Mouse (Mus musculus) natural killer cell, adult 2 months (primary cell): ENCODE results near the gene Gm20696.

ENCODE experiments used
- DNase-seq, 2 experiments: peaks; one replicate each; pipeline ENCODE4 v3.0.0; 2022; ENCODE audit warnings: low spot score in 2 of 2

Gm20696 gene

DNA sequence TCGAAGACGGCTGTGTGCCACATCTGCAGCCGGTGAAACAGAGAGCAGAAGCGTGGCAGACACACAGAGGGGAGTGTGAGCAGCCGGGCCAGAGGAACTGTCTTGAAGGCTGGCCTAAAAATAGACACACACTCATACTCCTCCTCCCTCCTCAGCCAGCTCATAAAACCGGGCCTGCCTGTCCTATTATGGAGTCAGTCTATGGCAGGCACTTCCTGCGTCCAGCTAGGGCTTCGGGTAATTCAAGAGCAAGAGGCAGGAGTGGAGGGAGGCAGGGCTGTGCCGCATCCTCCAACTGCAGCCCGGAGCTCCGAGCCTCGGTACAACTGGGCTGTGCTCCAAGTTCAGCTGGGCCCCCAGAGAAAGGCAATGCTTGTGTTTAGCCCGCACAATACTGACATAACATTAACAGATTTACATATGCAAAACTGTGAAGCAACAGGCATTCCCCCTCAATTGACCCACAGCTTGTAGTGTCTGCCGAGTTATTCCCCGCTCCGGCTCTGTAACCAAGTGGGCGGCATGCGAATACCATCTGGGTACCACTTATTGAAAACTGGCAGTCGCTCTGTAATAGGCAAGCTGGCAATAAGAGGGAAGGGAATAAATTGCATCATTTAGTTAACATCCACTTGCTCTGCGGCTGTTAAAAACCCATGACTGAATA is 181.2 kb downstream of the Gm20696 start:
- peak; percentile 37 to 44 for DNase-seq

DNA sequence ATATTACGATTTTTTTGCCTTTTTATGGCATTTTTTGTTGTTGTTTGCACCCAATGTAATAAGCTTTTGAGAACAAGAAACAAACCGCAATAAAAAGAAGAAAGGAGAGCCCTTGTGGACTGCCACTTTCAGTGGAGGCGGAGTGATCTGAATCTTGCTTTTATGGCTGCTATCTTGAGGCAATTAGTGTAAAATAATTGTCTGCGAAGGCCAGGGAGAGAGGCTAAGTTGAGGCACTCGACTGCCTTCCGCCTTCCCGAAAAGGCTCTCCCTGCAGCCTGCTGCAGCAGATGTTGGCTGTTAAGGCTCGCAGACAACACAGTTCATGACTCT is 181.7 kb downstream of the Gm20696 start:
- DNase-seq: no peak

DNA sequence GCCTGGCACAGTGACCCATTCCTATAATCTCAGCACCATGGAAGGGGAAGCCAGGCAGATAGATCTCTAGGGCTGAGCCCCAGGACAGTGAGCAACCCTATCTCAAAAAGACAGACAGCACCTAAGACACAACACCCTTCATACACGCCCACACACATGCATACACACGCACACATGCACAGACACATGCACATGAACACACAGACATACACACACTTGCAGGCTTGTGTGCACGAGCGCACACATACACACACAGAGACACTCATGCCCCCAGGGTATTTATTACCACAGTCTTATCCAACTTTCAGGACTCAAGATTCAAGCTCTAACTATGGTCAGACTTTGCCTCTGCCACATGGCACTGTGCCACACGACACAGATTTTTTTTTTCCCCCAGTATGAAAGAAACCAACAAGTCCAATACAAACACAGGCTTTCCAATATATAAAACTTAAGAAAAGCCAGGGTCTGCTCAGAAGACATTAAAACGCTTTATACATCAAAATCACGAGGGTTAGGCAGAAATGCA is 182.3 kb downstream of the Gm20696 start:
- DNase-seq: no peak

DNA sequence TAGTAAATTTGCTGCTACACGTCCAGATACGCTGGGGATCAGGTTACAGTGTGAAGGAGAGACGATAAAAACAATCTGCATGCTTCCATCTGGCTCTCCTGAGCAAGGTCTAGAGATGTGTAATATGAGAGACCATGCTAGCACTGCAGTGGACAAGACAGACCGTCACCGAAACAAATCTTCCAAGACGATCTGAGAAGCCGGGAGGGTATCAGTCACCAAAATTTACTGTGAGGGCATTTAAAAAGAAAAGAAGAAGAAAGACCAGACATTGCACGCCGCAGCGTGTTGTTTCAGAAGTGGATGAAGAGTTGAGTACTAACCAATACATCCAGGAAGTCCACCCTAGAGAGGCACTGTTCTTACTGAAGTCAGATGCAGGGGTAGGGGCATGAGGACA is 183.0 kb downstream of the Gm20696 start:
- no peak for DNase-seq

DNA sequence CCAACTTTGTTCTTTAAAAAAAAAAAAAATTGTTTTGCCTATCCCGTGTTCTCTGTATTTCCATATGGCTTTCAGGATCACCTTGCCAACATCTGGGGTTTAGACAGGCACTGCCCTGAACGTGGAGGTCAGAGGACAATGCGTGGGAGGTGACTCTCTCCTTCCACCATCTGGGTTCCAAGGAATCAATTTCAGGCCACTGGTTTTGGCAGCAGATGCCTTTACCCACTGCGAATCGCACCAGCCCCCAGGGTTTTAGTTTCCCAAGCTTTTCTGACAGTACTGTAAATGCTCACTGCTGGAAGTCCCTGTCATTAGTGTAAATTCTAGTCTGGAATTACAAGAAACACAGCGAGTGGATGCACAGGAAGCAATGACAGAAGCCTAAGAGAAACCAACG is 185.0 kb downstream of the Gm20696 start:
- no peak for DNase-seq

DNA sequence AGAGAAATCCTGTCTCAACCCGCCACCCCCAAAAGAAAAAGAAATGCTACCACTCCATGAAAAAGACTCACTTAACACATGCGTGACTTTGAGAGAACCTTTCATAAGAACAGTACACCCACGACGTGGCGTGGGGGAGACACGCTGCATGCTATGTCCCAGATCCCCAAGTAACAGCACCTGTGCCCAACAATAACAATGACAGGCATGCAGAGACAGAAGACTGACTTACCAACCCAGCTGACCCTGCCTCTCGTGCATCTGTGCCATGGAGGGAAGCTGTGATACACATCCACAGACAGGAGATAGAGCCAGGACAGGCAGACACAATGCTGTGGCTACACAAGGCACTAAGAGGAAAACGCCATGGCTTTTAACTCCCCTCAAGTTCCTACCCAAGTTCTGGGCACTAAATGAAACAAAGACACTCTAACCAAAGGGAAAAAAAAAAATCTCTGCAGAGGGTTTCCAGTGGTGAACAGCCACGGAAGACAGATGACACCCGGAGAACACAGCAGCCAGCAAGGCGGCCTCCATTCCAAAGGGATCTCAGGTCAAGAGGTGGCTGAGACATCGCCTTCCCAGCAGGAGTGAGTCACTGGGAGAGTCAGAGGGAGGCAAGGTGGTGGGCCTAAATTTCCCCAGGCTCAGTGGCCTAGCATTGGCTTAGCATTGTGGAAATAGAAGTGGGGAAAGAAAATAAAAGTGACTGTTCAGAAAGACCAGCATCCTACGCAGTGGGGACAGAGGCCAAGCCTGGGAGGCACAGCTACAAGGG is 187.5 kb downstream of the Gm20696 start:
- no peak for DNase-seq

DNA sequence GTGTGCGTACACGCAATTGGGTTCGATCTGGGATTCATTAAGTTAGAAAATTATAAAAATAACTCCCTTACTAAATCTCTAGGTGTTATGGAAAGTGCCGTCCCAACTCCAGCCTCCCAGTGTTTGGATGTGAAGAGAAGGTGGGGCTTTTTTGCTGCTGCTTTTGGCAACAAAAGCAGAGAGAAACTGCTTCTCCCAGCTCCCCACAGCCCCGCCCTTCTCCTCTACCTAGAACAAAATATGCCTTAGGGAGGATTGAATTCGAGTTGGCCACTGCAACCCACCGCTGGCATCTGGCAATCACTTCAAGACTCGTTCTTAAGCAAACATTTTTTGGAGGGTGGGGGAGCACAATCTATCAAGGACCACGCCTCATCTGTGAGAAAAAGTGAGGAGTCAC is 191.6 kb downstream of the Gm20696 start:
- DNase-seq: no peak

DNA sequence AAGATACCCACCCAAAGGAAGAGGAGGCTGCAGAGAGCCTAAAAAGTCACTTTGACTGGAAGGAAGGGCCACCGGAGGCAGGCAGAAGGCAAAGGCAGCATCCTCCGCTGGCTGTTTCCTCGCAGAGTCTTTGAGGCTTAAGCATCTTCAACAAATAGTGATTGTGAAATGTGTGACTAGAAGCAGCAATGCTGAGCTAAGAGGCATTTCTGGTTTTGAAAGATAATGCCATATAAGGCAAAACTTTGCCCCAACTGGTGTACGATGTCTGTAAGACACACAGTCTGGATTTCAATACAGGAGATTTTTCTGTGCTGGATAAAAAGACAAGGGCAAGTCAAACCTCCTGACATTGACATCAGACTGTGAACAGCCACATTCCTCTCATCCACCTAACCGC is 195.7 kb downstream of the Gm20696 start:
- no peak for DNase-seq

DNA sequence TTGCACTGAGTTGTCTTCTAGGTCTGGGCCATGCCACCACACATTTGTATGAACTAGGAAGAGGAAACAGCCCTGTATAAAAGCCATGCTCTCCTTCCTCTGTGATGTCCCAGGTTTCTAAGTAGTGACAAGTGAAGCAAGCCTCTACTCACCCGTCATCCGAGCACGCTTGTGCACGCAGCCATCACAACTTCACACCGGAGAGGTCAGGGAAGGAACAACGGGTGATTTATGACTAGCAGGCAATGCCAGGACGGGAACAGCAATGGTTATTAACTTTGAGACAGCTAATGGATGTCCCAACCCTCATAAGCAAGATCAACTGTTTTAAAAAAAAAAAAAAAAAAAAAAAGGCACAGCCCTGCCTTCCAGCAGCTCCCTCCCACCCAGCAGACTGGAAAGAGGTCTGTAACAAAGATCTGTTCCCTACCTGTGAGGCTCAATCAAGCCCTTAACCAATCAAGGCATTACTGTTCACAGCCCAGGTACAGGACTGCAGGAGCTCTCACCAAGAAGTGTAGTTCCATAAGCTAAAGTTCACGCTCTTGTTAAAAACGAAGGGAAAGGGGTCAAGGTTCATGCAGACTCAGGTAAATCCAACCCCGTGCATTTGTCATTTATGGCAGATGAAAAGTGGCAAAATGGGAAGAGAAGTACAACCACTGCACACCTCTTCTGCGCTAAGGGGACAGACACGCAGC is 197.3 kb downstream of the Gm20696 start:
- DNase-seq: no peak

DNA sequence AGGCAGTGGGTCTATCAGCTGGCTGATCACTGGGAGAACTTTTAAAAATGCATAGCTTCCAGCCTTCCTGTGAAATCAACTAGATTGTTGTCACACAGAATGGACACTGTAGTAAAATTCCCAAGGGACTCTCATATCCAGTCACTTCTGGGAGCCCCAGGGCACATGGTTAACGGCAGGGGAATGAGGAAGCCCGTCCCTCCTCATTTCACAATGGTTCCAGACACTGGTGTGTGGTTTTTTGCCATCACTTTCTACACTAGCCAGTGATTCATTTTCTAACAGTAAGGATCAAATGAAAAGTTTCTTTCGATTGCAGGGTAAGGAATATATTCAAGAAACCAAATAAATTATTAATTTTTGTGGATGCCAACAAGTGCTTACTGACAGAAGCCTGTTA is 198.8 kb downstream of the Gm20696 start:
- DNase-seq: no peak

DNA sequence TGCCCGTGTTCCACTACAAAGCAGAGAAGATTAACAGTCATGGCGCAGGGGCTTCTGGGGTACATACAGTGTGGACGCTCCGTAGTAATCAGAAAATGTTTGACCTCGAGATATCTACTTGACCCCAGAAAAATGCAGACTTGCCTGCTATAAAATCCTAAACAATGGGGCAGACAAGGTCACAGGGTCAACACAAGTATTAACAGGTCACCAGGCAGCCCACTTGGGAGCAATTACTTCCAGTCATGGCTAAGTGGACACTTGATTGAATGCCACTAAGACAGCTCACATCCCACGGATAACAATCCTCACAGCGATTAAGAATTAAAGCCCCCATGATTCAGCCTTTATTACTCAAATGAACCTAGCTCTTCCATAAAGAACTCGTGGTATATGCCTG is 199.5 kb downstream of the Gm20696 start:
- no peak for DNase-seq

DNA sequence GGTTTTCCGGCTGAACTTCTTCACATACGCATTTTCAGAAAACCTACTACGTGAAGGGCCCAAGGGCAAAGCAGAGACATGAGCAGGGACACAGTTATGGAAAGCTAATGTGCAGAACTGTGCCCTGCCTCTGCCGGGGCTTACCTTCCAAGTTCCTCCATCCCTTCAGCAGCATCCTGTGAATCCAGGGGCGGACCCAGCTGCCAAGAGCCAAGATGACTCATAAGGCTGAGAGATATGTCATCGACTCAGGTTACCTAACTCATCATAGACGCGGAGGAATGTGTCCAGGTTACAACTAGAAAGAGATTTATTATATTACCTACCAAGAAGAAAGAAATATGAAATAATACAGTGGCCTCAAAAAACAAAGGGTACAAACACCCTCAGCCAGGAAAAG is 200.2 kb downstream of the Gm20696 start:
- DNase-seq: no peak

DNA sequence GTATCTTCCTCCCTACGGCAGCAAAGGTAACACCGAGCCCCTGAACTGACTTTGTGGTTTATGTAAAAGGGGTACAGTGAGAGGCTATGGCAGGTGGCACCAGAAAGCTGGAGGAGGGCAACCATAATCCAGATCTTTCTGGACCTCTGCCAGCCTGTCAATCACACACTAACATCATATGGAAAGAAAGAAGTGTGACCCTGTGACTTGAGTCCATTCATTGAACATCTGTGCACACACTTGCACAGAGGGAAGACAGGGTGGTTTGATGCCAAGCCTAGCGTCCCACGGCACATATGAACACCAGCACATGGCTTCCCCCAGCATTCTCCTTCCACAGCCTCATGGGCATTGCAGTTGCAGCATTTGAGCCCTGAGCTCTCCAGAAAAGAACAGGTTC is 202.1 kb downstream of the Gm20696 start:
- no peak for DNase-seq

DNA sequence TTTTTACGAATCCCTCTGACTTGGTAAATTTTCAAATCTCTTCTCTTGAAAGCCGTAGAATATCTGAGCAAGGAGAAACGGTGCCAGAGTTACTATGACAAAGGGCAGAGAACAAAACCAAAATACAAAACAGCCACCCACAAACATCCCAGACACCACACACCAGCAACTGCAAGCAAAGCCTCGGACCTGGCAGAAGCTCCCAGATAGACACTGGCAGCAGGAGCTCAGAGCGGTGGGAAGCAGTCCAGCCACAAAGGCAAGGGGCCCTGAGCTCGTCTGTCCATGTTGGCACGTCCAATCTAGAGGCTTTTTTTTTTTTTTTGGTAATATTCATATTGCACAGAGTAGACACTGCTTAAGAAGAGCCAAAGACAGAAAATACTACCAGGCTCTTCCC is 202.7 kb downstream of the Gm20696 start:
- no peak for DNase-seq

DNA sequence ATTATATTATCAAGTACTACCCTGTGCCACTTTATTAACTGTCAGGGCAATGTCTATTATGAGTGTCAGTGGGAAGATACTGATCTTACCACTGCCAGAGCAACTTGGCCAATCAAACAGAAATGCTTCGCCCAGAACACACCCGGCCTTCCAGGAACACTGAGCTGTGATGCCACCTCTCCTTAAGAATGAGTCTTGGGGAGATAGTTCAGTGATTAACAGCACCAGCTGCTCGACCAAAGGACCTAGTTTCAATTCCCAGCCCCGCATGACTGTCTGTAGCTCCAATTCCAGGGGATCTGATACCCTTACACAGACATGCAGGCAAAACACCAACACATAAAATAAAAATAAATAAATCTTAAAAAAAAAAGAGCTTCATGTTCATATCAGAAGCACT is 207.8 kb downstream of the Gm20696 start:
- no peak for DNase-seq

DNA sequence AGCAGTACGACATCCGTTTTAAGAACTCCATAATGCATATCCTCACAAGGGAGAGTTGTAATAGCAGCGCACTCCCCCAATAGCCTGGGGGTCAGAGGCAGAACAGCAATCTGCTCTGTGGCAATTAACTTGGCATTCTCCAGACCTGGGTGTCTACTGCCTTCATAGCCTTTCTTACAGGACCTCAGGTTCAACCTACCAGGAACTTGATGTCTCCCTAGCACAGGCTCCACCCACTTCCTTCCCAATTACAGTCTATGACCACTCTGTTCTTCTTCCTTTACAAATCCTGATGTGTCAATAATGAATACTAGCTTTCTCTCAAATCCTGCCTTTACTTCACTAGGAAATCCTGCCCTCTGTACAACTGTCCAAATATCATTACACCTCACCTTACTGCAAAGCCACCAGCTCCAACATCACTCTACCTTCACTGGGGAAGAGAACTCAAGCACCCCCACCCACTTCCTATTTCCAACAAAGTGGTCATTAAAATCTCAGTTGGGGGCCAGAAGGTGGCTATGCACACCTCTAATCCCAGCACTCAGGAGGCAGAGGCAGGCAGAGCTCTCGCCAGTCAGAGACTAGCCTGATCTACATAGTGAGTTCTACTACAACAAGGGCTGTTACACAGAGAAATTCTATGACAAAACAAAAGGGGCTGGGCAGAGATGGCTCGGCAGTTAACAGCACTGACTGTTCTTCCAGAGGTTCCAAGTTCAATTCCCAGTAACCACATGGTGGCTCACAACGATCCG is 212.7 kb downstream of the Gm20696 start:
- DNase-seq: no peak

DNA sequence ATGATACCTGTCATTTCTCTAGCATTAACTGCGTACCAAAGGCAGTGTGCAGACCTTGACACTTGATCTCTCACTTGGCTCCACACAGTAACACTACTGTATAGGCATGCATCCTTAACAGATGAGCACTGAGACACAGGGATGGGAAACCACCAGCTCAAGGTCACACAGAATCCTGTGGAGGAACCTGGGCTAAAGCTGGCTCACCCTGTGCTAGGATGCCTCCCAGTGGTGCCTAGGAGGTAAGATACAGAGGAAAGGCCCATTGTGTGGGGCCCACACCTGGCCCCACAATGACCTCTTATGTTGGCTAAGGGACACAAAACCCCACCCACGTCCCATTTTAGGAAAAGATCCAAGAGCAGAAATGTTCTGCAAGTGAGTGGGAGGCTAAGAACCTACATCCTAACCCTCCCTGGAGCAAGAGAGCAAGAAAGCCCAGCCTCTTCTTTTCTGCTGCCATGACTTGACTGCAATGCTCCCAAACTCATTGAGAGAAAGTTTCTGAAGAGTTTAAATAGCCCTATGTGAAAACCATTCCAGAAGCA is 213.9 kb downstream of the Gm20696 start:
- peak; percentile 24 to 59 for DNase-seq

DNA sequence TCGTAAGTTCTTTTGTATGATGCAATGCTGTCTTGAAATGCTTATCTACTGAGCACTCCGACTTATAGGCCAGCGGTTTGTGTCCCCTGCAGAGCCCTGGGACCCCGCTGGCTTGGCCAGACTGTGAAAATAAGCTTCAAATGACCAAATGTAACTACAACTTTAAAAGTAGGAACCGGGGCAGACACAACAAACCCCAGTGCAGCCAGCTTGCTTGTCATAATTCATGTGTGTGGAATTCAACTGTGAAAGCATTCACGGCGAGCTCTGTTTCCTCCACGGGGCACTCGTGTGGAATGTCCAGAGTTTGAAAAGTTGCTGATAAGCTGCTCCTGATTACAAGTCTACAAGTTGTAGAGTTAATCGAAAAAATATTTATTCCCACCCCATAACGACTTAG is 215.1 kb downstream of the Gm20696 start:
- DNase-seq: no peak

DNA sequence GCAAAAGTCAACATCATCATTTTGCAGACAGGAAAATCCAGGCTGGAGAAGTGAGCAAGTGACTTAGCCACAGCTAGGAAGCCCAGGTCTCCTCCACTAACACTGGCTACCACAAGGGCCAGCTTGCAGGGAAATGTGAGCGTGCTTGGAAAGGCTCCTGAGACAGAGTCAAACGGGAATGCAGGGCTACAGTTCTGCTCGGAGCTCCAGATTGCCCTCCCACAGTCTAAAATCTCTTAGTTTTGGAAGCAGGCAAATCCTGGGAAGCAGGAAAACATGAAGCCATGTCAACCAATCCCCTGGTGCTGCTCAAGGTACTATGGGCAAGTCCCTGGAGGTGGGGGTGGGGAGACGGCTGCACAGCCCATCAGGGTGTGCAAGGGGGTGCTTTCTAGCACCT is 219.2 kb downstream of the Gm20696 start:
- DNase-seq: no peak

DNA sequence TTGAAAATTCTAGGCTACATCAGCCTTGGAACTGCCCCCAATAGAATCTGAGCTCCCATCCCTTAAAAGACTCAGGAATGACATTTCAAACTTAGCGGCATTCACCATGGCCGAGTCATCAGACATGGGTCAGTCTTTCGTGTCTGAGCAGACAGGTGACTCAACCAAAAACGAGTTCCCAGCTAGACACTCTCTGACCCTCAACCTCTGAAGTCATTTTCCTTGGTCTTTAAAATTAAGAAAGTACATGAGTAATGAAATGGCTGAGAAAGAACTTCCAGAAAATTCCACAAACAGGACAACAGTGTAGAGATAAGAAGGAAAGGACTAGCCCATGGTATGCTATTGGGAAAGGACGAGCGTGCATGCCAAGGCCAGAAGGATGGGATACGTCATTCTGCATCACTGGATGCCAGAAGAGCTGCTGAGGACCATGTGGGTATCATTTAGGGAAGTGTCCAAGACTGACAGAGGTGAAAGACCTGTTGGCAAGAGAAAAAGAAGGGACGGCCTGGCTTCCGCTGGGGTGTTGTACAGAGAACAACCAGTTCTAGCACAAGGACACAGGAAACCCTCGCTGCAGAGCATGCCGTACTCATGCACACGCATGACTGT is 219.7 kb downstream of the Gm20696 start:
- DNase-seq: no peak

DNA sequence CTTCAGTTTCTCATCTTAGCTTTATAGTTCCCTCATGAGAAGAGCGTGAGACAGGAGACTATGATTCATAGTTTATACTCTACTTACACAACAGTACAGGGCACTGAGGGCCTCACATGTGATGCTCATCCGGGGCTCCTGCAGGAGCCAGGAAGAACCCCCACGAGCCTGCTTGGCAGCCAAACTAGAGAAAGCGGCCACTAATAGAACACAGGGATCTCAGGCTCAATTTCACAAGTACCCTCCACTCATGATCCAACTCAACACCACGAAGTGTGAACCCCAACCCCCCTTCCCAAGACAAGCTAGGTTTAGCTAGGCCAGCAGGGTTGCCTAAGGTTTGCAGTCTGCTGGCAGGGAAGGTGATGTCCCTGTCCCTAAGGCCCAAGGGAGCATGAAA is 223.1 kb downstream of the Gm20696 start:
- DNase-seq: no peak
